In genomic region chr17:87445917-87446766, GRCm38 (mm10) we compare ENCODE assay signal across 8 mouse cellular contexts. TPM values are rescaled to one million over a fixed set of nuclear protein-coding genes. Genes with fewer than 3 reads are reported as not detected.
DNase-seq lines count a peak whose midpoint lies in the region; ATAC-seq and TF ChIP-seq lines count a peak whose summit lies in the region.

No protein-coding gene starts in this region.

- H3K4me3 ChIP-seq in intestine, embryonic 14.5 days (ENCODE audit: low read depth, low read length) = peak overlapping the region; percentile 95
- peak overlapping the region; percentile 86 for H3K4me3 ChIP-seq in limb, embryonic 14.5 days (replicated peaks; ENCODE audit: low read length)
- H3K4me3 ChIP-seq in midbrain, embryonic 14.5 days (replicated peaks; ENCODE audit: low read depth, low read length) = peak overlapping the region; percentile 88

- peak overlapping the region; percentile 95 for H3K4me2 ChIP-seq in intestine, embryonic 14.5 days (ENCODE audit: low read length)
- H3K4me2 ChIP-seq in limb, embryonic 14.5 days (replicated peaks; ENCODE audit: low read depth, low read length, severe bottlenecking) = peak overlapping the region; percentile 63
- peak overlapping the region; percentile 89 for H3K4me2 ChIP-seq in midbrain, embryonic 14.5 days (ENCODE audit: low read length)

- no peaks in the 10 kb centered on the region for H3K9me3 ChIP-seq in intestine, embryonic 14.5 days (ENCODE audit: control insufficient read depth, low read length)
- H3K9me3 ChIP-seq in limb, embryonic 14.5 days (ENCODE audit: control insufficient read depth, low read length) = no peaks in the 10 kb centered on the region
- no peaks in the 10 kb centered on the region for H3K9me3 ChIP-seq in midbrain, embryonic 14.5 days (ENCODE audit: control insufficient read depth, low read length)

- H3K9ac ChIP-seq in intestine, embryonic 14.5 days (ENCODE audit: low read length) = peak overlapping the region; percentile 98
- peak overlapping the region; percentile 96 for H3K9ac ChIP-seq in limb, embryonic 14.5 days (ENCODE audit: low read depth, low read length, severe bottlenecking)
- H3K9ac ChIP-seq in midbrain, embryonic 14.5 days (replicated peaks; ENCODE audit: low read length) = peak overlapping the region; percentile 100

- peak; percentile 79 for ATAC-seq in intestine, embryonic 14.5 days (replicated peaks; ENCODE audit: low FRiP score, low TSS enrichment, low read depth)
- ATAC-seq in limb, embryonic 14.5 days (ENCODE audit: low FRiP score, low read depth) = peak; percentile 66
- ATAC-seq in midbrain, embryonic 14.5 days (ENCODE audit: low FRiP score, low TSS enrichment) = peak; percentile 77

- H3K4me1 ChIP-seq in intestine, embryonic 14.5 days (replicated peaks; ENCODE audit: control insufficient read depth, insufficient read depth, low read length) = peaks cover 26% of the 10 kb centered on the region
- H3K4me1 ChIP-seq in limb, embryonic 14.5 days (ENCODE audit: control insufficient read depth, insufficient read depth, low read length) = peaks cover 28% of the 10 kb centered on the region
- H3K4me1 ChIP-seq in midbrain, embryonic 14.5 days (ENCODE audit: control insufficient read depth, insufficient read depth, low read length) = peaks cover 43% of the 10 kb centered on the region

- peaks cover 17% of the 10 kb centered on the region for H3K36me3 ChIP-seq in intestine, embryonic 14.5 days (ENCODE audit: control insufficient read depth, insufficient read depth, low read length)
- H3K36me3 ChIP-seq in limb, embryonic 14.5 days (ENCODE audit: control insufficient read depth, insufficient read depth, low read length) = peaks cover 9% of the 10 kb centered on the region
- H3K36me3 ChIP-seq in midbrain, embryonic 14.5 days (ENCODE audit: control insufficient read depth, insufficient read depth, low read length) = 0 out of 2 replicates have a peak, but pooled peaks cover 3% of the 10 kb centered on the region

- H3K27ac ChIP-seq in intestine, embryonic 14.5 days (ENCODE audit: low read depth) = peak overlapping the region; percentile 97
- H3K27ac ChIP-seq in limb, embryonic 14.5 days (replicated peaks; ENCODE audit: low read depth, low read length) = peak overlapping the region; percentile 97
- peak overlapping the region; percentile 100 for H3K27ac ChIP-seq in midbrain, embryonic 14.5 days (replicated peaks; ENCODE audit: low read depth, low read length)

- H3K27me3 ChIP-seq in intestine, embryonic 14.5 days (replicated peaks; ENCODE audit: control insufficient read depth, insufficient read depth, low read length) = no peaks in the 10 kb centered on the region
- H3K27me3 ChIP-seq in limb, embryonic 14.5 days (ENCODE audit: control insufficient read depth, insufficient read depth, low read length) = no peaks in the 10 kb centered on the region
- H3K27me3 ChIP-seq in midbrain, embryonic 14.5 days (ENCODE audit: control insufficient read depth, insufficient read depth, low read length) = no peaks in the 10 kb centered on the region

- peak; percentile 49 for DNase-seq in kidney, adult 18-20 months
- DNase-seq in kidney, adult 11 months = no peak
- DNase-seq in cerebellum, postnatal 4 days (ENCODE audit: low spot score in 2 of 2) = peak; percentile 45 to 76
- DNase-seq in gastrocnemius, postnatal 10 days = peak; percentile 72
- peak; percentile 85 for DNase-seq in intestine, embryonic 14.5 days (ENCODE audit: low spot score)
- peak; percentile 81 for DNase-seq in limb, embryonic 14.5 days (ENCODE audit: low spot score)
- DNase-seq in midbrain, embryonic 14.5 days = peak; percentile 91
- peak; percentile 42 to 61 for DNase-seq in spleen, postnatal 14 days (ENCODE audit: low spot score in 2 of 2)

- 1% methylated on average over 73 of the region's 86 CpGs for WGBS in intestine, embryonic 14.5 days
- WGBS in limb, embryonic 14.5 days = under 1% methylated on average over 33 of the region's 86 CpGs
- under 1% methylated on average over 65 of the region's 86 CpGs for WGBS in midbrain, embryonic 14.5 days

- no peak for TF ChIP-seq POLR2A in limb, embryonic 14.5 days (IDR thresholded peaks at IDR 0.05; ENCODE audit: borderline replicate concordance, extremely low read depth, insufficient read depth, insufficient read length)

RNA-seq across cellular contexts. Expression of gene Calm2, which starts 0.6 kb away (rescaled TPM):
- total RNA-seq in gastrocnemius, postnatal 10 days (2021) = 100 to 1,000 TPM; 298 to 346 TPM
- polyA plus RNA-seq in intestine, embryonic 14.5 days (2014; fragmentation: Nextera tagmentation; extraction: Ambion mirVana) = 1,068 and 1,168 TPM in 2 replicates
- polyA plus RNA-seq in limb, embryonic 14.5 days (2012; rRNA removed) = 385 and 537 TPM in 2 replicates
- polyA plus RNA-seq in limb, embryonic 14.5 days (2014; fragmentation: Nextera tagmentation; extraction: Ambion mirVana) = 933 and 956 TPM in 2 replicates
- 1,972 and 2,214 TPM in 2 replicates for polyA plus RNA-seq in midbrain, embryonic 14.5 days (2014; fragmentation: Nextera tagmentation; extraction: Ambion mirVana)

RNA-seq across cellular contexts. Expression of gene Stpg4, which starts 18.6 kb away (rescaled TPM):
- total RNA-seq in gastrocnemius, postnatal 10 days (2021) = not detected
- polyA plus RNA-seq in intestine, embryonic 14.5 days (2014; fragmentation: Nextera tagmentation; extraction: Ambion mirVana) = not detected in 2 replicates
- not detected in 2 replicates for polyA plus RNA-seq in limb, embryonic 14.5 days (2012; rRNA removed)
- polyA plus RNA-seq in limb, embryonic 14.5 days (2014; fragmentation: Nextera tagmentation; extraction: Ambion mirVana) = not detected in 2 replicates
- not detected in 2 replicates for polyA plus RNA-seq in midbrain, embryonic 14.5 days (2014; fragmentation: Nextera tagmentation; extraction: Ambion mirVana)
